Mouse (Mus musculus): ENCODE measurements around the gene Tspan2. TPM values are rescaled to one million over a fixed set of nuclear protein-coding genes. Genes with fewer than 3 reads are reported as not detected.

Gene Tspan2
- under 1 TPM; 0.01 to 0.25 TPM for polyA plus RNA-seq (2012; fragmentation: generic; extraction: Trizol)

GRCm38 (mm10) chr3:102734313-102735030 lies at the start of gene Tspan2:
Gene Tspan2, plus strand, starts transcription at chr3:102734529.

DNA sequence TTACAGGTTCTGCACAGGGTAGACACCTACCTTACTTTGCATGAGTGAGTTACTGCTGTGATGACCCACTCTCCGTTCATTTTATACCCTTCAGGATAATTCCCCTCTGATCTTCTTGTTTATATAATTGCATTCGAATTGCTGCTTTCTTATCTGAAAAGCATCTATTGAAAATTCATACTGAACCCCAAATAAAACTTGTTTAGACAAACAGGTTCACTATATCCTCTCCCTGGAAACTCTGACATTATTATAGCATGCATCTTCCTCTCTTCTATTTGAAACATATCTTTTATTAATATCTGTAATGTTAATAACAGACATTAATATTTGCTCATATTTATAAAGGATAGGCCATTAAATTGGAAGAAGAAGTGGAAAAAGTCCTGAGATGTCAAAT lies 48.3 kb downstream of the Tspan2 start, which contains the start of gene Tshb:
TSS of gene Tshb (minus strand) at position 101 of the 400 bp plus-strand sequence.

Other genes with a start within 250 kb of the Tspan2 start
- gene Tshb, start 48.2 kb downstream of the Tspan2 start, polyA plus RNA-seq (2012; fragmentation: generic; extraction: Trizol) = under 1 TPM in 1 of 2 experiments, not detected in 1; 0.01 TPM
- under 1 TPM in 1 of 2 experiments, not detected in 1; 0.07 TPM for gene Sycp1, start 201.6 kb downstream of the Tspan2 start, polyA plus RNA-seq (2012; fragmentation: generic; extraction: Trizol)
- gene Nr1h5, start 229.6 kb downstream of the Tspan2 start, polyA plus RNA-seq (2012; fragmentation: generic; extraction: Trizol) = not detected